Comparison of ENCODE assay signal across 8 mouse cellular contexts in the genomic region with DNA sequence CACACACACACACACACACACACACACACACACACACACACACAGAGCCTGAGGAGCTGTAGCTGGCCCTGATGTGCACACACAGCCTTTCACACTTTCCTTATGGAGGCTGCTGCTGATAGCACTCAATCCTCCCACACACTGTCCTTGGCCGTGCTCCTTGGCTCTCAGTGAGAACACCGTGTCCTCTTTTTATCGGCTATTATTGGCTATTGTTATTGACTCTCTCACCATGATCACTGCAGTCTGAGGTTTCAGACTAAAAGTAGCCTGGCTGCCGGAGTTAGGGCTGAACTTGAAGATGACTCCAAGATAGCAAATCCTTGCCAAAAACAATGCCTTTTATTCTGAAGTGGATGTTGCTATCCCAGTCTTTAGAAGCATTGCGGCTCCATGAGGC. TPM values are rescaled to one million over a fixed set of nuclear protein-coding genes. Genes with fewer than 3 reads are reported as not detected.
DNase-seq lines count a peak whose midpoint lies in the region; ATAC-seq lines count a peak whose summit lies in the region.

No protein-coding gene starts in this region.

- H3K36me3 ChIP-seq in hindbrain, embryonic 10.5 days: no peaks in the 10 kb centered on the region
- H3K36me3 ChIP-seq in hindbrain, embryonic 12.5 days: no peaks in the 10 kb centered on the region
- H3K36me3 ChIP-seq in kidney, embryonic 15.5 days: no peaks in the 10 kb centered on the region
- H3K36me3 ChIP-seq in midbrain, embryonic 16.5 days (ENCODE audit: control insufficient read depth, insufficient read depth, low read length): no peaks in the 10 kb centered on the region

- H3K4me3 ChIP-seq in hindbrain, embryonic 10.5 days: no peak overlapping the region
- H3K4me3 ChIP-seq in hindbrain, embryonic 12.5 days: no peak overlapping the region
- H3K4me3 ChIP-seq in kidney, embryonic 15.5 days (replicated peaks): no peak overlapping the region
- H3K4me3 ChIP-seq in midbrain, embryonic 16.5 days (ENCODE audit: low read depth, low read length): no peak overlapping the region

- DNase-seq in hindbrain, embryonic 10.5 days (ENCODE audit: low spot score): no peak
- DNase-seq in adipocyte (ENCODE audit: low spot score): peak; percentile 77
- peak; percentile 76 for DNase-seq in gastrocnemius, postnatal 14 days
- DNase-seq in lung, postnatal 36 days: peak; percentile 75
- DNase-seq in T-cell, adult 2 months (ENCODE audit: low spot score): no peak

- H3K4me2 ChIP-seq in hindbrain, embryonic 12.5 days (replicated peaks): no peak overlapping the region
- H3K4me2 ChIP-seq in kidney, embryonic 15.5 days: no peak overlapping the region
- no peak overlapping the region for H3K4me2 ChIP-seq in midbrain, embryonic 16.5 days (ENCODE audit: low read length)

- no peak for ATAC-seq in hindbrain, embryonic 12.5 days (ENCODE audit: low FRiP score)
- no peak for ATAC-seq in kidney, embryonic 15.5 days (replicated peaks; ENCODE audit: low FRiP score)
- no peak for ATAC-seq in midbrain, embryonic 16.5 days

- 0 out of 2 replicates have a peak overlapping the region, but pooled peaks have one; percentile 69 for H3K27ac ChIP-seq in hindbrain, embryonic 10.5 days
- no peak overlapping the region for H3K27ac ChIP-seq in hindbrain, embryonic 12.5 days
- H3K27ac ChIP-seq in kidney, embryonic 15.5 days: peak overlapping the region; percentile 64
- no peak overlapping the region for H3K27ac ChIP-seq in midbrain, embryonic 16.5 days (ENCODE audit: low read length)

- intact Hi-C loops in gastrocnemius, postnatal 14 days (cut with DNase I; ENCODE audit: low total_unique reads): no loop called here

- H3K9me3 ChIP-seq in hindbrain, embryonic 10.5 days: no peaks in the 10 kb centered on the region
- no peaks in the 10 kb centered on the region for H3K9me3 ChIP-seq in hindbrain, embryonic 12.5 days (replicated peaks)
- no peaks in the 10 kb centered on the region for H3K9me3 ChIP-seq in kidney, embryonic 15.5 days (replicated peaks)
- H3K9me3 ChIP-seq in midbrain, embryonic 16.5 days (replicated peaks; ENCODE audit: control insufficient read depth, low read length, poor library complexity, severe bottlenecking): no peaks in the 10 kb centered on the region

- H3K27me3 ChIP-seq in hindbrain, embryonic 10.5 days (ENCODE audit: insufficient read depth, poor library complexity, severe bottlenecking): no peaks in the 10 kb centered on the region
- no peaks in the 10 kb centered on the region for H3K27me3 ChIP-seq in hindbrain, embryonic 12.5 days
- no peaks in the 10 kb centered on the region for H3K27me3 ChIP-seq in kidney, embryonic 15.5 days
- no peaks in the 10 kb centered on the region for H3K27me3 ChIP-seq in midbrain, embryonic 16.5 days (ENCODE audit: control insufficient read depth, insufficient read depth, low read depth, low read length)

- peaks cover 25% of the 10 kb centered on the region for H3K4me1 ChIP-seq in hindbrain, embryonic 10.5 days (replicated peaks)
- peaks cover 20% of the 10 kb centered on the region for H3K4me1 ChIP-seq in hindbrain, embryonic 12.5 days
- H3K4me1 ChIP-seq in kidney, embryonic 15.5 days: peaks cover 50% of the 10 kb centered on the region
- peaks cover 15% of the 10 kb centered on the region for H3K4me1 ChIP-seq in midbrain, embryonic 16.5 days (ENCODE audit: control insufficient read depth, insufficient read depth, low read length)

- WGBS in hindbrain, embryonic 10.5 days: 66% methylated on average over 5 of the region's 5 CpGs
- 51% methylated on average over 5 of the region's 5 CpGs for WGBS in hindbrain, embryonic 12.5 days
- 28% methylated on average over 5 of the region's 5 CpGs for WGBS in kidney, embryonic 15.5 days
- WGBS in midbrain, embryonic 16.5 days: 43% methylated on average over 5 of the region's 5 CpGs

- H3K9ac ChIP-seq in hindbrain, embryonic 12.5 days: no peak overlapping the region
- H3K9ac ChIP-seq in kidney, embryonic 15.5 days: no peak overlapping the region
- H3K9ac ChIP-seq in midbrain, embryonic 16.5 days (ENCODE audit: low read depth, low read length): no peak overlapping the region

RNA-seq across cellular contexts. Expression of a gene that starts 24.1 kb away (rescaled TPM):
- 17.7 and 20.4 TPM in 2 replicates for polyA plus RNA-seq in hindbrain, embryonic 10.5 days (2016; fragmentation: Nextera tagmentation; extraction: Ambion mirVana)
- polyA plus RNA-seq in hindbrain, embryonic 12.5 days (2016; fragmentation: Nextera tagmentation; extraction: Ambion mirVana): 35.4 and 38.6 TPM in 2 replicates
- 10 to 100 TPM in 1 of 2 experiments, 1 to 10 TPM in 1; 6.2 to 10.5 TPM for total RNA-seq in gastrocnemius, postnatal 14 days (2021)
- polyA plus RNA-seq in kidney, embryonic 15.5 days (2015; fragmentation: Nextera tagmentation; extraction: Ambion mirVana): 49.4 and 52.8 TPM in 2 replicates
- 115 and 129 TPM in 2 replicates for polyA plus RNA-seq in midbrain, embryonic 16.5 days (2015; fragmentation: Nextera tagmentation; extraction: Ambion mirVana)

Comparison
In these comparisons a context has a peak if more than half of its experiments do, and no peak if none do; other contexts are left out.
1. H3K27ac ChIP-seq: peak in hindbrain, embryonic 10.5 days (single experiment) and kidney, embryonic 15.5 days (single experiment); none in hindbrain, embryonic 12.5 days (single experiment) and midbrain, embryonic 16.5 days (single experiment).
2. DNase-seq: peak in adipocyte (single experiment), gastrocnemius, postnatal 14 days (single experiment) and lung, postnatal 36 days (single experiment); none in hindbrain, embryonic 10.5 days (single experiment) and T-cell, adult 2 months (single experiment).